Mouse (Mus musculus): ENCODE results near the gene Lrrc28. TPM values are rescaled to one million over a fixed set of nuclear protein-coding genes. Genes with fewer than 3 reads are reported as not detected.

The Lrrc28 gene
- polyA plus RNA-seq, 1 experiment from 2014 or later = 22.1 TPM

GRCm38 (mm10) chr7:67593902-67594301 is 51.2 kb downstream of the Lrrc28 start:
- ATAC-seq (ENCODE audit: low FRiP score) (no peak), DNase-seq (ENCODE audit: low spot score, missing footprints) (peak; percentile 73)
- Histone ChIP-seq H3K9ac (ENCODE audit: low read length) (no peak overlapping the region), H3K4me2 (no peak overlapping the region), H3K4me1 (ENCODE audit: control insufficient read depth, insufficient read depth, low read length) (no peaks in the 10 kb centered on the region), H3K27me3 (ENCODE audit: control insufficient read depth, insufficient read depth, low read length) (no peaks in the 10 kb centered on the region), H3K4me3 (ENCODE audit: low read depth, low read length) (no peak overlapping the region), H3K36me3 (ENCODE audit: control insufficient read depth, insufficient read depth, low read length) (no peaks in the 10 kb centered on the region), H3K9me3 (ENCODE audit: control insufficient read depth, low read length) (no peaks in the 10 kb centered on the region), H3K27ac (ENCODE audit: low read depth, low read length) (no peak overlapping the region)
- WGBS = 87% methylated on average over 6 of the region's 6 CpGs

- H3K36me3 ChIP-seq (ENCODE audit: control insufficient read depth, insufficient read depth, low read length) = no peaks in the 10 kb centered on the region
- DNase-seq (ENCODE audit: low spot score, missing footprints) = no peak
- H3K4me1 ChIP-seq (ENCODE audit: control insufficient read depth, insufficient read depth, low read length) = 0 out of 2 replicates have a peak, but pooled peaks cover 3% of the 10 kb centered on the region
- no peaks in the 10 kb centered on the region for H3K9me3 ChIP-seq (ENCODE audit: control insufficient read depth, low read length)
- no peak overlapping the region for H3K9ac ChIP-seq (ENCODE audit: low read length)
- 90% methylated on average over 6 of the region's 6 CpGs for WGBS
- no peak overlapping the region for H3K27ac ChIP-seq (ENCODE audit: low read depth, low read length)
- H3K4me2 ChIP-seq = no peak overlapping the region
- no peaks in the 10 kb centered on the region for H3K27me3 ChIP-seq (ENCODE audit: control insufficient read depth, insufficient read depth, low read length)
- H3K4me3 ChIP-seq (ENCODE audit: low read depth, low read length) = no peak overlapping the region
- ATAC-seq (ENCODE audit: low FRiP score) = no peak
Measured at GRCm38 (mm10) chr7:67592670-67593069, 52.4 kb downstream of the Lrrc28 start.

- H3K4me2 ChIP-seq = no peak overlapping the region
- H3K4me3 ChIP-seq (ENCODE audit: low read depth, low read length) = no peak overlapping the region
- H3K36me3 ChIP-seq (ENCODE audit: control insufficient read depth, insufficient read depth, low read length) = no peaks in the 10 kb centered on the region
- no peak for ATAC-seq (ENCODE audit: low FRiP score)
- no peaks in the 10 kb centered on the region for H3K27me3 ChIP-seq (ENCODE audit: control insufficient read depth, insufficient read depth, low read length)
- no peak for DNase-seq (ENCODE audit: low spot score, missing footprints)
- H3K9ac ChIP-seq (ENCODE audit: low read length) = no peak overlapping the region
- H3K27ac ChIP-seq (ENCODE audit: low read depth, low read length) = no peak overlapping the region
- 38% methylated on average over 6 of the region's 6 CpGs for WGBS
- no peaks in the 10 kb centered on the region for H3K9me3 ChIP-seq (ENCODE audit: control insufficient read depth, low read length)
- 0 out of 2 replicates have a peak, but pooled peaks cover 3% of the 10 kb centered on the region for H3K4me1 ChIP-seq (ENCODE audit: control insufficient read depth, insufficient read depth, low read length)
Measured at GRCm38 (mm10) chr7:67588743-67589142, 56.3 kb downstream of the Lrrc28 start.

GRCm38 (mm10) chr7:67586479-67586878 is 58.6 kb downstream of the Lrrc28 start:
- Histone ChIP-seq H3K4me3 (ENCODE audit: low read depth, low read length) (no peak overlapping the region), H3K4me2 (no peak overlapping the region), H3K9me3 (ENCODE audit: control insufficient read depth, low read length) (no peaks in the 10 kb centered on the region), H3K27me3 (ENCODE audit: control insufficient read depth, insufficient read depth, low read length) (no peaks in the 10 kb centered on the region), H3K4me1 (ENCODE audit: control insufficient read depth, insufficient read depth, low read length) (0 out of 2 replicates have a peak, but pooled peaks cover 3% of the 10 kb centered on the region), H3K36me3 (ENCODE audit: control insufficient read depth, insufficient read depth, low read length) (no peaks in the 10 kb centered on the region), H3K9ac (ENCODE audit: low read length) (no peak overlapping the region), H3K27ac (ENCODE audit: low read depth, low read length) (no peak overlapping the region)
- 79% methylated on average over 4 of the region's 5 CpGs for WGBS
- DNase-seq (ENCODE audit: low spot score, missing footprints) = no peak
- no peak for ATAC-seq (ENCODE audit: low FRiP score)

- Histone ChIP-seq H3K36me3 (ENCODE audit: control insufficient read depth, insufficient read depth, low read length) (no peaks in the 10 kb centered on the region), H3K9me3 (ENCODE audit: control insufficient read depth, low read length) (no peaks in the 10 kb centered on the region), H3K27me3 (ENCODE audit: control insufficient read depth, insufficient read depth, low read length) (no peaks in the 10 kb centered on the region), H3K9ac (ENCODE audit: low read length) (no peak overlapping the region), H3K4me3 (ENCODE audit: low read depth, low read length) (no peak overlapping the region), H3K4me2 (no peak overlapping the region), H3K4me1 (ENCODE audit: control insufficient read depth, insufficient read depth, low read length) (0 out of 2 replicates have a peak, but pooled peaks cover 2% of the 10 kb centered on the region), H3K27ac (ENCODE audit: low read depth, low read length) (no peak overlapping the region)
- DNase-seq (ENCODE audit: low spot score, missing footprints) (no peak), ATAC-seq (ENCODE audit: low FRiP score) (no peak)
- WGBS = 79% methylated on average over 5 of the region's 5 CpGs
Measured at GRCm38 (mm10) chr7:67583852-67584251, 61.2 kb downstream of the Lrrc28 start.

GRCm38 (mm10) chr7:67578783-67579482 is 66.1 kb downstream of the Lrrc28 start:
- Histone ChIP-seq H3K36me3 (ENCODE audit: control insufficient read depth, insufficient read depth, low read length) (no peaks in the 10 kb centered on the region), H3K27ac (ENCODE audit: low read depth, low read length) (no peak overlapping the region), H3K4me2 (no peak overlapping the region), H3K4me1 (ENCODE audit: control insufficient read depth, insufficient read depth, low read length) (no peaks in the 10 kb centered on the region), H3K4me3 (ENCODE audit: low read depth, low read length) (no peak overlapping the region), H3K27me3 (ENCODE audit: control insufficient read depth, insufficient read depth, low read length) (no peaks in the 10 kb centered on the region), H3K9ac (ENCODE audit: low read length) (no peak overlapping the region), H3K9me3 (ENCODE audit: control insufficient read depth, low read length) (no peaks in the 10 kb centered on the region)
- DNase-seq (ENCODE audit: low spot score, missing footprints) (peak; percentile 54), ATAC-seq (ENCODE audit: low FRiP score) (no peak)
- WGBS = 78% methylated on average over 7 of the region's 7 CpGs

- WGBS = 90% methylated on average over 6 of the region's 6 CpGs
Measured at GRCm38 (mm10) chr7:67578044-67578443, 67.0 kb downstream of the Lrrc28 start.

GRCm38 (mm10) chr7:67566510-67567237 is 78.4 kb downstream of the Lrrc28 start:
- Histone ChIP-seq H3K4me2 (no peak overlapping the region), H3K36me3 (ENCODE audit: control insufficient read depth, insufficient read depth, low read length) (no peaks in the 10 kb centered on the region), H3K27me3 (ENCODE audit: control insufficient read depth, insufficient read depth, low read length) (no peaks in the 10 kb centered on the region), H3K27ac (ENCODE audit: low read depth, low read length) (no peak overlapping the region), H3K4me3 (ENCODE audit: low read depth, low read length) (no peak overlapping the region), H3K4me1 (ENCODE audit: control insufficient read depth, insufficient read depth, low read length) (no peaks in the 10 kb centered on the region), H3K9me3 (ENCODE audit: control insufficient read depth, low read length) (no peaks in the 10 kb centered on the region), H3K9ac (ENCODE audit: low read length) (no peak overlapping the region)
- 70% methylated on average over 8 of the region's 8 CpGs for WGBS
- DNase-seq (ENCODE audit: low spot score, missing footprints) = peak; percentile 82
- no peak for ATAC-seq (ENCODE audit: low FRiP score)

More at GRCm38 (mm10) chr7:67578044-67578443, 67.0 kb downstream of the Lrrc28 start:
- no peak overlapping the region for H3K9ac ChIP-seq (ENCODE audit: low read length)
- H3K4me3 ChIP-seq (ENCODE audit: low read depth, low read length) = no peak overlapping the region
- no peak for ATAC-seq (ENCODE audit: low FRiP score)
- H3K27ac ChIP-seq (ENCODE audit: low read depth, low read length) = no peak overlapping the region
- H3K9me3 ChIP-seq (ENCODE audit: control insufficient read depth, low read length) = no peaks in the 10 kb centered on the region
- H3K4me2 ChIP-seq = no peak overlapping the region
- no peaks in the 10 kb centered on the region for H3K27me3 ChIP-seq (ENCODE audit: control insufficient read depth, insufficient read depth, low read length)
- no peaks in the 10 kb centered on the region for H3K36me3 ChIP-seq (ENCODE audit: control insufficient read depth, insufficient read depth, low read length)
- DNase-seq (ENCODE audit: low spot score, missing footprints) = peak; percentile 64
- no peaks in the 10 kb centered on the region for H3K4me1 ChIP-seq (ENCODE audit: control insufficient read depth, insufficient read depth, low read length)

GRCm38 (mm10) chr7:67565132-67565531 is 79.9 kb downstream of the Lrrc28 start:
- H3K36me3 ChIP-seq (ENCODE audit: control insufficient read depth, insufficient read depth, low read length) = no peaks in the 10 kb centered on the region
- H3K9me3 ChIP-seq (ENCODE audit: control insufficient read depth, low read length) = no peaks in the 10 kb centered on the region
- WGBS = 86% methylated on average over 1 of the region's 1 CpGs
- H3K27me3 ChIP-seq (ENCODE audit: control insufficient read depth, insufficient read depth, low read length) = no peaks in the 10 kb centered on the region
- H3K27ac ChIP-seq (ENCODE audit: low read depth, low read length) = no peak overlapping the region
- H3K4me3 ChIP-seq (ENCODE audit: low read depth, low read length) = no peak overlapping the region
- H3K4me2 ChIP-seq = no peak overlapping the region
- H3K4me1 ChIP-seq (ENCODE audit: control insufficient read depth, insufficient read depth, low read length) = no peaks in the 10 kb centered on the region
- H3K9ac ChIP-seq (ENCODE audit: low read length) = no peak overlapping the region
- no peak for ATAC-seq (ENCODE audit: low FRiP score)
- DNase-seq (ENCODE audit: low spot score, missing footprints) = peak; percentile 78
